Mouse (Mus musculus): Measurements from ENCODE around the gene Adamts9.

The Adamts9 gene

DNA sequence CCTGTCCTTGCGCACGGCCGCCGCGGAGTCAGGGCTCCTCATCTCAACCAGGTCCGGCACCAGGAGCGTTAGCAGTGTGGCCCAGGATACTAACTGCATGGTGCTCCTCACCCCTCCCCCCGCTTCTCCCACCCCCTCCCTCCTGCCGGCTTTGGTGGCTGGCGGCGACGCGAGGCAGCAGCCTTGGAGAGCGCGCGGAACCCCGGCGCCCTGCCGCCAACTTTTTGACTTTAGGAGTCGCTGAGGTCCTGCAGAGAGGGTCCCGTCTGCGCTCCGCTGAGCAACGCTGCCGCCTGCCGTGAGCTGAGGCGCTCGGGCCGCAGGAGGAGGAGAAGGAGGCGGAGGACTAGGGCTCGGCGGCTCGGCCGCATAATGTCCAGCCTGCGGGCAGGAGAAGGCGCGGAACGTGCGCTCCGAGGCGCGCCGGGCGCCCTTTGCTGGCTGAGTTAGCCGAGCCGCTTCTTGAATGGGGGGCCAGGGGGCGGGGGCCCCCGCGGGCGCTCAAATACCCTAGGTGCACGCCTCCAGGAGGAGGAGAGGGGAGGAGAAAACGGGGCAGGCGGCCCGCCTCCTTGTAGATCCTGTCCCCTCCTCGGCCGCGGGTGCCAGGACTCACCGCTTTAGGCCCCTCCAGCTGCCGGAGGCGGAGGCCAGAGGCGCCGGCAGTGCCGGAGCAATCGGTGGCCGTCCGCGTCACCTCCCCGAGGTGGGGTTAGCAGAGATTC lies at the start of gene Adamts9:
Adamts9 (minus strand) TSS at position 436 of the 725 bp plus-strand sequence.
- no peak for DNase-seq (ENCODE audit: low spot score)

DNA sequence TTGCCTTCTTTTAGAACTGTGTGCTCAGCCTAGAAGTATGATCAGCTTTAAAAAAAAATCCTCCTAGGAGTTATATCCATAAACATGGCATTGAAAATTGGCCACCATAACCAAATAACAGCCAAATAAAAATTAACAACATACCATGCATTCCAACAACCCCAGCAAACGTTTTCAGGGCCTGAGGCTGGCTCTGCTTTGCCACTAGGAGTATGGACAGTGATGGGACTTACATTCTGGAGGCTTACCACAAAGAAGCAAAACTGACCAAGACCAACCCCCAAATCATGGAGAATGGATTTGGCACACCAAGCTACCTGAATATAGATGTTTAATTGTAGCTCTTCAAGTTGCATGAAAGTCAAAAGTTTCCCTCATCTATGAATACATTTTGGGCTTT lies 48.3 kb upstream of the Adamts9 start:
- no peak for DNase-seq (ENCODE audit: low spot score)

- DNase-seq (ENCODE audit: low spot score): no peak
Measured at GRCm38 (mm10) chr6:92988620-92988998, 45.3 kb upstream of the Adamts9 start.

DNA sequence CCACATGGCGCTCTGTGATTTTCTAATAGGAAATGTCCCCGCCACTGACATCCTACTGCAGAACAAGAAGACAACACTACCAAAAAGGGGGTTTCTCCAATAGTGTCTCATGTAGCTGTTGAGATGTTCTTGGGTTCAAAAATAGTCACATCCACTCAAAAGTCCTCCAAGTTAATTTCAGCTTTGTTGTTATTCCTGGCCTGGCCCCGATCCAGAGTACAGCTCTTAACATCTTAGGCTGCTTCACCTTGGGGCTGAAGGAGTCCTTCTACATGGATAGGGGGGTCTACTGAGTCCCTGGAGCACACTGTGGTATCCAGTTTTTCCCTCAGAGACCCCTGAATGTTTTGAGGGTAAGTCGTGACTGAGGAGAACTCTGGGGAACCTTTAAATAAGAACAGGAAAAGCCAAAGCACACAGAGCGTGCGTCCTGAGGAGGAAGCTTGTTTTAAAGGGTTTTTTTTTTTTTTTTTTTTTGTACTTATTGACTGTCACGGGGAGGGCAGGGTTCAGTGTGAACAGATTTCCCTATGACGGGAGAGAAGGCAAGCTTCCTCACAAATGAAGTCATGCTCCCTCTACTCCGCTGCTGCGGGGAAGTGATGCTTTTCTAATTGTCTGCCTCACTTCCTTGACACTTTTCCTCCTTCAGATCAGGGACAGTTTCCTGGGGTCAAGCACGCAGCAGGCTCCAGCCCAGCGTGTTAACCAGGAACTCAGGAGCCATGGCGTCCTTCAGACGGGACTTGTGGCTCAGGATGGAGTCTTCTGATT lies 44.7 kb upstream of the Adamts9 start:
- DNase-seq (ENCODE audit: low spot score): no peak

DNA sequence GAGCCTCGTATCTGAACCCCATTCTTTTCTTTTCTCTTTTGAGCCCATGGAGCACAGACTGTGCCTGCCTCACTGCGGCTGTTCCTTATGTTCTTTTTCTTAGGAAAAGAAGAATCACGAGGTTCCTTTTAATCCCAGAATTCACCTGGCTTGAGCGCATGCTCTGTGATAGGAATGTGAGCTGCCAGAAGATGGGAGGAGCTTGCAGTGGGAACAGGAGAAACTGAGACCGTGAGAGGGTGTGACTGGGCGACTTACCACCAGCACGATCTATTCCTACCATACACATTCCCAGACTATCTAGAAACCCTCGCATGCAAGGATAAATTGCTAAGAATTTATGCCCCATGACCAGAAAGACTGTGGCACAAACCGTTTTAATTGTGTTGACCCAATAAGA lies 44.1 kb upstream of the Adamts9 start:
- no peak for DNase-seq (ENCODE audit: low spot score)

- DNase-seq (ENCODE audit: low spot score): no peak
Measured at GRCm38 (mm10) chr6:92983421-92983820, 40.1 kb upstream of the Adamts9 start.

- DNase-seq (ENCODE audit: low spot score): no peak
Measured at GRCm38 (mm10) chr6:92981451-92982186, 38.3 kb upstream of the Adamts9 start.

DNA sequence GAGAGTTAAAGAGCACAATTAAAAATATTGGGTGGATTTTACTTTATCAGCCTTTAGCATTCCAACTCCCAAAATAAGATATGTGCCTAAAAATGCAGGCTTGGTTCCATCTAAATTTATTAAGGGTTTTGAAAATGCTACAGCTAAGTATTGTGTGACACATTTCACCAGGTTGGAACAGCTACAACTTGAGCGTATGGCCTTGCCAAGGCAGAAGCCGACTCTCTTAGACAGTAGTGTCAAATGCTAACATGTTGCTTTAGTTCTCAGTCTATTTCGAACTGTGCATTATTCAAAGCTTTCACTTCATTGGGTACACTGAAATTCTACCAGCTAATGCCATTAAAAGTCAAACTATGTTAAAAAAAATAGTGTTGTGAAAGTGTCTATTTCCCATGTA lies 30.0 kb upstream of the Adamts9 start:
- DNase-seq (ENCODE audit: low spot score): no peak

- no peak for DNase-seq (ENCODE audit: low spot score)
Measured at GRCm38 (mm10) chr6:92968718-92969117, 25.4 kb upstream of the Adamts9 start.

GRCm38 (mm10) chr6:92968216-92968615 lies 24.9 kb upstream of the Adamts9 start:
- DNase-seq (ENCODE audit: low spot score): no peak

DNA sequence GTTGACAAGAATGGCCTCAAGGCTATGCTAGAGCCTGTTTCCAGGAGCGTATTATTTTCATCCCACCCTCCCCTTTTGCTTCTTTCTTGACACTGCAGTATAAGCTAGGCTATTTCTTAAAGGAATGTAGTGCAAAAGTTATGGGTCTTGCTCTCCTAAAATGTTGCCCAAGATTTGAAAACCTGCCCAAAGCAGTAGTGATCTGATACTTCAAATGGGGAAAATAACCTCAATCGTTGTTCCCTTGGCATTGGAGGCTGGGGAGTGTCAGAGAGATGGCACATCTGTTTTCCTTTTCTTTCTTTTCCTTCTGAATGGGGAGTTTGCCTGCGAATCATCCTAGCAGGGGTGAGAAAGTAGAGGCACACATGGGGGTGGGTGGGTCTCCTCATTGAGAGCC lies 19.7 kb upstream of the Adamts9 start:
- no peak for DNase-seq (ENCODE audit: low spot score)

DNA sequence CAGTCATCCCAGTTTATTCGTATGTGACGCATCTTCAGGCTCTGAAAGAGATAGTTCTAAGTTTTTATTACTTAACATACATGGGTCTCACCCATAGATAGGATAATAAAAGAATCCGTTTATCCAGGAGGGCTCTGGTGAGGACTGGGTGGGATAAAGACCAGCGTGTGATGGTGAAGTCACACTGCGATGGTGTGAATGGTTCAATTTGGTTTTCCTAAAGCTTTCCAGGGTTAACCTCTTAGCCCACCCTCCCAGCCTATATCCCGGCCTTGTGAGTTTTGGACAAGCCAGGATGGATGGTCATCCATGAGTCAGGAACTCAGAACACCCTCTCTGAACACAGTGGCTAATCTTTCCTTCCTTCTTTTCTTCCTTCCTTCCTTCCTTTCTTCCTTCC lies 17.7 kb upstream of the Adamts9 start:
- no peak for DNase-seq (ENCODE audit: low spot score)

DNA sequence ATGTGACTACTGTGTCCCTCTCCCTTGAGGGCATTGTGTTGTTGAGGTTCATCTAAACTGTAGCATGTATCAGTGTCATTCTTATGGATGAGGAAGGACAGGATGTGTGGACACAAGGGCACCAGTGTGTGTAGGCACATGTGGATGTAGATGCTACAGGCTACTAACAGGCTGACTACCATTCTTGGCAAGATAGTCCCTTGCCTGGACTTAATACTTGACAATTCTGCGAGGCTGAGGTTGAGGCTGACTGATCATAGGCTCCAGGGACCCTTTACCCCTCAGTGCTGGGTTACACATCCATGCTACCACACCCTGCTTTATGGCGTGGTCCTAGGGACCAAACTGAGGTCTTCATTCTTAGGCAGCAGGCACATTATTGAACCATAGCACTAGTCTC lies 16.1 kb upstream of the Adamts9 start:
- no peak for DNase-seq (ENCODE audit: low spot score)

- no peak for DNase-seq (ENCODE audit: low spot score)
Measured at GRCm38 (mm10) chr6:92947337-92948042, 4.2 kb upstream of the Adamts9 start.

- no peak for DNase-seq (ENCODE audit: low spot score)
Measured at GRCm38 (mm10) chr6:92944711-92945110, 1.4 kb upstream of the Adamts9 start.

- no peak for DNase-seq (ENCODE audit: low spot score)
Measured at GRCm38 (mm10) chr6:92944048-92944685, 875 bp upstream of the Adamts9 start.

GRCm38 (mm10) chr6:92941756-92942420 lies 1.4 kb downstream of the Adamts9 start:
- DNase-seq (ENCODE audit: low spot score): no peak

DNA sequence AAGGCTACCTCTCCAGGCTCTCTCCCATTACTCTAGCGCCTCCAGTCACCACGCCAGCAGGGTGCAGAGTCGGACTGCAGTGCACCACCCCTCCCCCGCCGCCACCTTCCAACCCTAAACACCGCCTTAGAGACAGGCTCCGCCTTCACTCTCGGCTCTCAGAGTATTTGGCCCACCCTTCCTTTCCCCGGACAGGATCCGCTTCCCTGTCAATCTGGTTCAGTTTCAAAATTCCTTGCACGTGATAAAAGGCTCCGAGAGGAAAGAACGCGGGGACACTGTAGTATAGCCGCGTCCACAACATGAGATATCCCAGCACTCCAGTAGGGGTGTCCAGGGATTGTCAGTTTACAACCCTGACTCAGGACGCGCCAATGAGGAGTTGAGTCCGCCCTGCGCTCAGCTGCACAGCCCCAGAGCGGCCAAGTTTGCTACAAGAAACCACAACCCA lies 2.0 kb downstream of the Adamts9 start:
- DNase-seq (ENCODE audit: low spot score): no peak

- DNase-seq (ENCODE audit: low spot score): no peak
Measured at GRCm38 (mm10) chr6:92940191-92941131, 2.8 kb downstream of the Adamts9 start.

DNA sequence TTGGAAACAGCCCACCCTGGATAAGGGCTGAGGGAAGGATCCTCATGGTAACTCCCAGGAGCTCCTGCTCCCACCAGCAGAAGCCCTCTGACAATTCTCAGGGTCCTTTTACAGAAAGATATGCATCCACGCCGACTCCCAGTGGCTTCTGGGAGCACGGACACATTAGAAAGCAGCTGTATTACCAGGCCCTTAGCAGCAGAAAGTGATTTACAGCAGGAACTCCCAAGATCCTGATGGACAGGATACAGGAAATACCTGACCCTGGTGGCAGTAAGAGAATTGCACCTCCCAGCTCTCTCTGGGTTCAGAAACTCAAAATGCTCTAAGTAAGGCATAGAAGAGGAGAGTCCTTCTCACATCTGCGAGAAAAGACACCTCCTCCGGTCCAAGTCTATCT lies 15.0 kb downstream of the Adamts9 start:
- DNase-seq (ENCODE audit: low spot score): no peak
